Mouse (Mus musculus): ENCODE measurements around the gene Jagn1. TPM values are rescaled to one million over a fixed set of nuclear protein-coding genes. Genes with fewer than 3 reads are reported as not detected.

Jagn1 gene
- polyA plus RNA-seq (2016; fragmentation: Nextera tagmentation; extraction: Ambion mirVana), result 86.5 and 87.9 TPM in 2 replicates

GRCm38 (mm10) chr6:113442442-113443090, at the start of gene Jagn1:
Gene Jagn1, plus strand, starts transcription at chr6:113442569.
- 1% methylated on average over 45 of the region's 45 CpGs for WGBS
- Histone ChIP-seq H3K27me3 (ENCODE audit: insufficient read depth, poor library complexity, severe bottlenecking) (no peaks in the 10 kb centered on the region), H3K27ac (peak within 1 kb of the TSS; percentile 93), H3K9me3 (no peaks in the 10 kb centered on the region), H3K4me3 (peak within 1 kb of the TSS; percentile 97), H3K4me1 (replicated peaks) (peaks cover 16% of the 10 kb centered on the region), H3K36me3 (peaks cover 25% of the 10 kb centered on the region)
- DNase-seq (ENCODE audit: low spot score), result peak; percentile 95

- H3K27me3 ChIP-seq (ENCODE audit: insufficient read depth, poor library complexity, severe bottlenecking), result 0 out of 2 replicates have a peak, but pooled peaks cover 7% of the 10 kb centered on the region
- peaks cover 27% of the 10 kb centered on the region for H3K4me1 ChIP-seq (replicated peaks)
- H3K4me3 ChIP-seq, result no peak overlapping the region
- H3K36me3 ChIP-seq, result peaks cover 56% of the 10 kb centered on the region
- no peaks in the 10 kb centered on the region for H3K9me3 ChIP-seq
- 88% methylated on average over 6 of the region's 6 CpGs for WGBS
- no peak overlapping the region for H3K27ac ChIP-seq
- DNase-seq (ENCODE audit: low spot score), result no peak
Observed at GRCm38 (mm10) chr6:113393951-113394350, 48.4 kb upstream of the Jagn1 start.

- DNase-seq (ENCODE audit: low spot score), result no peak
- WGBS, result 94% methylated on average over 11 of the region's 11 CpGs
- H3K27me3 ChIP-seq (ENCODE audit: insufficient read depth, poor library complexity, severe bottlenecking), result 0 out of 2 replicates have a peak, but pooled peaks cover 7% of the 10 kb centered on the region
- peaks cover 27% of the 10 kb centered on the region for H3K4me1 ChIP-seq (replicated peaks)
- no peak overlapping the region for H3K4me3 ChIP-seq
- H3K9me3 ChIP-seq, result no peaks in the 10 kb centered on the region
- no peak overlapping the region for H3K27ac ChIP-seq
- peaks cover 50% of the 10 kb centered on the region for H3K36me3 ChIP-seq
Observed at GRCm38 (mm10) chr6:113394811-113395210, 47.6 kb upstream of the Jagn1 start.

- Histone ChIP-seq H3K4me1 (replicated peaks) (peaks cover 27% of the 10 kb centered on the region), H3K27me3 (ENCODE audit: insufficient read depth, poor library complexity, severe bottlenecking) (0 out of 2 replicates have a peak, but pooled peaks cover 7% of the 10 kb centered on the region), H3K27ac (no peak overlapping the region), H3K4me3 (no peak overlapping the region), H3K36me3 (peaks cover 49% of the 10 kb centered on the region), H3K9me3 (no peaks in the 10 kb centered on the region)
- DNase-seq (ENCODE audit: low spot score), result no peak
- 89% methylated on average over 6 of the region's 6 CpGs for WGBS
Observed at GRCm38 (mm10) chr6:113395501-113395900, 46.9 kb upstream of the Jagn1 start.

- Histone ChIP-seq H3K27ac (no peak overlapping the region), H3K4me1 (replicated peaks) (peaks cover 25% of the 10 kb centered on the region), H3K9me3 (no peaks in the 10 kb centered on the region), H3K36me3 (peaks cover 47% of the 10 kb centered on the region), H3K27me3 (ENCODE audit: insufficient read depth, poor library complexity, severe bottlenecking) (0 out of 2 replicates have a peak, but pooled peaks cover 7% of the 10 kb centered on the region), H3K4me3 (no peak overlapping the region)
- DNase-seq (ENCODE audit: low spot score), result no peak
- 86% methylated on average over 10 of the region's 10 CpGs for WGBS
Observed at GRCm38 (mm10) chr6:113396270-113397030, 45.9 kb upstream of the Jagn1 start.

GRCm38 (mm10) chr6:113402094-113402493, 40.3 kb upstream of the Jagn1 start:
- Histone ChIP-seq H3K27me3 (ENCODE audit: insufficient read depth, poor library complexity, severe bottlenecking) (no peaks in the 10 kb centered on the region), H3K27ac (no peak overlapping the region), H3K36me3 (peaks cover 36% of the 10 kb centered on the region), H3K4me3 (no peak overlapping the region), H3K9me3 (no peaks in the 10 kb centered on the region), H3K4me1 (replicated peaks) (0 out of 2 replicates have a peak, but pooled peaks cover 6% of the 10 kb centered on the region)
- 93% methylated on average over 13 of the region's 13 CpGs for WGBS
- no peak for DNase-seq (ENCODE audit: low spot score)

GRCm38 (mm10) chr6:113404649-113405448, 37.5 kb upstream of the Jagn1 start:
- Histone ChIP-seq H3K9me3 (no peaks in the 10 kb centered on the region), H3K27me3 (ENCODE audit: insufficient read depth, poor library complexity, severe bottlenecking) (no peaks in the 10 kb centered on the region), H3K4me3 (no peak overlapping the region), H3K36me3 (peaks cover 35% of the 10 kb centered on the region), H3K4me1 (replicated peaks) (no peaks in the 10 kb centered on the region), H3K27ac (0 out of 2 replicates have a peak overlapping the region, but pooled peaks have one; percentile 6)
- no peak for DNase-seq (ENCODE audit: low spot score)
- WGBS, result 78% methylated on average over 12 of the region's 12 CpGs

- DNase-seq (ENCODE audit: low spot score), result no peak
- H3K4me1 ChIP-seq (replicated peaks), result no peaks in the 10 kb centered on the region
- no peaks in the 10 kb centered on the region for H3K9me3 ChIP-seq
- H3K27ac ChIP-seq, result no peak overlapping the region
- no peak overlapping the region for H3K4me3 ChIP-seq
- H3K36me3 ChIP-seq, result peaks cover 30% of the 10 kb centered on the region
- 87% methylated on average over 6 of the region's 6 CpGs for WGBS
- no peaks in the 10 kb centered on the region for H3K27me3 ChIP-seq (ENCODE audit: insufficient read depth, poor library complexity, severe bottlenecking)
Observed at GRCm38 (mm10) chr6:113405483-113405882, 36.9 kb upstream of the Jagn1 start.

- Histone ChIP-seq H3K36me3 (peaks cover 22% of the 10 kb centered on the region), H3K4me1 (replicated peaks) (no peaks in the 10 kb centered on the region), H3K27me3 (ENCODE audit: insufficient read depth, poor library complexity, severe bottlenecking) (no peaks in the 10 kb centered on the region), H3K27ac (no peak overlapping the region), H3K4me3 (no peak overlapping the region), H3K9me3 (no peaks in the 10 kb centered on the region)
- WGBS, result 76% methylated on average over 9 of the region's 9 CpGs
- no peak for DNase-seq (ENCODE audit: low spot score)
Observed at GRCm38 (mm10) chr6:113406683-113407082, 35.7 kb upstream of the Jagn1 start.

- no peaks in the 10 kb centered on the region for H3K4me1 ChIP-seq (replicated peaks)
- no peak overlapping the region for H3K4me3 ChIP-seq
- DNase-seq (ENCODE audit: low spot score), result no peak
- H3K27ac ChIP-seq, result no peak overlapping the region
- WGBS, result 72% methylated on average over 1 of the region's 1 CpGs
- no peaks in the 10 kb centered on the region for H3K27me3 ChIP-seq (ENCODE audit: insufficient read depth, poor library complexity, severe bottlenecking)
- H3K9me3 ChIP-seq, result no peaks in the 10 kb centered on the region
- H3K36me3 ChIP-seq, result peaks cover 39% of the 10 kb centered on the region
Observed at GRCm38 (mm10) chr6:113410001-113410400, 32.4 kb upstream of the Jagn1 start.

- no peaks in the 10 kb centered on the region for H3K9me3 ChIP-seq
- no peak overlapping the region for H3K4me3 ChIP-seq
- WGBS, result 92% methylated on average over 5 of the region's 5 CpGs
- H3K4me1 ChIP-seq (replicated peaks), result peaks cover 25% of the 10 kb centered on the region
- peaks cover 39% of the 10 kb centered on the region for H3K36me3 ChIP-seq
- DNase-seq (ENCODE audit: low spot score), result no peak
- H3K27me3 ChIP-seq (ENCODE audit: insufficient read depth, poor library complexity, severe bottlenecking), result no peaks in the 10 kb centered on the region
- H3K27ac ChIP-seq, result no peak overlapping the region
Observed at GRCm38 (mm10) chr6:113416416-113416815, 26.0 kb upstream of the Jagn1 start.

- peak overlapping the region; percentile 88 for H3K27ac ChIP-seq
- DNase-seq (ENCODE audit: low spot score), result no peak
Observed at GRCm38 (mm10) chr6:113418441-113419198, 23.7 kb upstream of the Jagn1 start.

More at GRCm38 (mm10) chr6:113418441-113419198, 23.7 kb upstream of the Jagn1 start:
- Histone ChIP-seq H3K27me3 (ENCODE audit: insufficient read depth, poor library complexity, severe bottlenecking) (no peaks in the 10 kb centered on the region), H3K9me3 (no peaks in the 10 kb centered on the region), H3K4me3 (peak overlapping the region; percentile 71), H3K36me3 (peaks cover 30% of the 10 kb centered on the region), H3K4me1 (replicated peaks) (peaks cover 25% of the 10 kb centered on the region)
- 18% methylated on average over 16 of the region's 16 CpGs for WGBS

All from hindbrain, embryonic 10.5 days (tissue).